Mouse (Mus musculus) midbrain, embryonic 16.5 days (tissue): ENCODE measurements around the gene Casc3. TPM values are rescaled to one million over a fixed set of nuclear protein-coding genes. Genes with fewer than 3 reads are reported as not detected.
A peak's percentile ranks its signal among the peaks of the same experiment; 100 is the strongest.
"Not testable (repeated sequence)": the region's sequence is repeated elsewhere in the genome, so short reads cannot be mapped to it uniquely, and the experiment has no call there.

Experiments used
- ATAC-seq: fragments of 200-750 bp; cut with Nextera tagmentation; 2 replicates; pipeline ENCODE4 v1.8.0; 2017; ENCODE audit warnings: moderate TSS enrichment
- H3K27ac ChIP-seq: fragments of 300-500 bp; sonication (generic); 2 replicates; pipeline ENCODE4 v1.5.1; 2014; ENCODE audit warnings: mild to moderate bottlenecking, low read length, mixed read lengths
- H3K27me3 ChIP-seq: fragments of 300-500 bp; sonication (generic); 2 replicates; pipeline ENCODE4 v1.6.1; 2014; ENCODE audit warnings: low read depth, low read length, mixed read lengths; ENCODE audit not compliant: control insufficient read depth, insufficient read depth
- H3K36me3 ChIP-seq: fragments of 300-500 bp; sonication (generic); 2 replicates; pipeline ENCODE4 v1.6.1; 2014; ENCODE audit warnings: mild to moderate bottlenecking, low read length, moderate library complexity, mixed read lengths; ENCODE audit not compliant: control insufficient read depth, insufficient read depth
- H3K4me1 ChIP-seq: fragments of 300-500 bp; sonication (generic); 2 replicates; pipeline ENCODE4 v1.6.1; 2014; ENCODE audit warnings: mild to moderate bottlenecking, low read length, mixed read lengths; ENCODE audit not compliant: control insufficient read depth, insufficient read depth
- H3K4me2 ChIP-seq: fragments of 300-500 bp; sonication (generic); 2 replicates; pipeline ENCODE4 v1.6.1; 2014; ENCODE audit warnings: mild to moderate bottlenecking, low read length, mixed read lengths
- H3K4me3 ChIP-seq: fragments of 300-500 bp; sonication (generic); 2 replicates; pipeline ENCODE4 v1.5.1; 2014; ENCODE audit warnings: low read depth, mild to moderate bottlenecking, low read length, moderate library complexity, mixed read lengths
- H3K9ac ChIP-seq: fragments of 300-500 bp; sonication (generic); 2 replicates; pipeline ENCODE4 v1.6.1; 2014; ENCODE audit warnings: low read depth, low read length, mixed read lengths
- H3K9me3 ChIP-seq: fragments of 300-500 bp; sonication (generic); replicated peaks from 2 replicates; pipeline ENCODE4 v1.6.1; 2014; ENCODE audit warnings: mild to moderate bottlenecking, low read length, mixed read lengths; ENCODE audit not compliant: control insufficient read depth, poor library complexity, severe bottlenecking
- WGBS: fragments of 180-500 bp; shearing (Covaris S2); extraction: QIAGEN DNeasy Blood & Tissue Kit; methylation state at CpG from one replicate; pipeline ENCODE4 v1.1.7; 2014; 5-methylcytosine and 5-hydroxymethylcytosine counted together
- polyA plus RNA-seq: library from polyadenylated mRNA; unstranded; fragments of >200 nt; fragmentation: Nextera tagmentation; extraction: Ambion mirVana; gene quantifications from 2 replicates; pipeline ENCODE4 v1.2.1, GENCODE M21; 2015

Gene Casc3
- polyA plus RNA-seq, 1 experiment from 2014 or later: 47.0 TPM

DNA sequence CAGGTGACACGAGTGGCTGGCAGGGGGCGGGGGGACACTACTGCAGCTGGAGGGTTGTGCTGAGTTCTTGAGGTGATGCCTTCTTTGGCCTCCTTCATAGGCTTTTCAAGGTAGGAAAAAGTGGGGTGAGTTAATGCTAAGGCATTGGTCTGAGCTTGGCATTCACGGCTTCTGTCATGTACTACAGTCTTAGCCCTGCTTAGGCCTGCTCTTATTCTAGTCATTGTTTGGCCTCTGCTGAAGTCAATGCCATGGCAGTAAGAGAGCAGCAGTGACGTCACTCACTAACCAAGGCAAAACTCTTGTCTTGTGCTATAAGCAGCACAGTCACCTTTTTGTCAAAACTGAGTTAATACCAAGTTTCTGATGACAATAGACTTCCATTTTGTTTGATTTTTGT, 6.8 kb upstream of the Casc3 start:
- Histone ChIP-seq H3K9ac (peak overlapping the region; percentile 100), H3K27me3 (no peaks in the 10 kb centered on the region), H3K4me1 (peaks cover 31% of the 10 kb centered on the region), H3K4me2 (peak overlapping the region; percentile 94), H3K9me3 (no peaks in the 10 kb centered on the region), H3K36me3 (peaks cover 15% of the 10 kb centered on the region), H3K4me3 (peak overlapping the region; percentile 98), H3K27ac (no peak overlapping the region)
- no peak for ATAC-seq
- WGBS: 35% methylated on average over 4 of the region's 4 CpGs

DNA sequence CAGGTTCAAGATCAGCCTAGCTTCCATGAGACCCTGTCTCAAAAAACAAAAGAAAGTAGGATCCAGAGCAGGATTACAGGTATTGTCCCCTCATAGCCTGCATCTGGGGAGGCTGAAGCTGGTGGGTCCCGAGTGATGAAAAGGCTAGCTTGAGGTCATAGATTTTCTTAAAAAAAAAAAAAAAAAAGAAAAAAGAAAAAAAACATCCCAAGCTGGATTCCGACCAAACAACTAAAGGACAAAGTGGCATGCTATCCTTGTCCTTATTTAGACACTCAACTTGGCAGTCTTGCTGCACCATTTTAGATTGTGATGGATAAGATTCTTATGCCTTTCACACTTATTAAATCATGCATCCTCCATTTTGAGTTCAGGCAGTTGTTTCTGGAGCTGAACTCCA, 3.7 kb downstream of the Casc3 start:
- peak overlapping the region; percentile 98 for H3K27ac ChIP-seq
- peak overlapping the region; percentile 30; the same call in 1 of the 2 replicates for H3K9ac ChIP-seq
- H3K4me3 ChIP-seq: no peak overlapping the region
- no peaks in the 10 kb centered on the region for H3K27me3 ChIP-seq
- peaks cover 24% of the 10 kb centered on the region for H3K4me1 ChIP-seq
- no peak for ATAC-seq
- 83% methylated on average over 2 of the region's 2 CpGs for WGBS
- H3K9me3 ChIP-seq: no peaks in the 10 kb centered on the region
- no peak overlapping the region; the same call in 1 of the 2 replicates for H3K4me2 ChIP-seq
- peaks cover 29% of the 10 kb centered on the region for H3K36me3 ChIP-seq

DNA sequence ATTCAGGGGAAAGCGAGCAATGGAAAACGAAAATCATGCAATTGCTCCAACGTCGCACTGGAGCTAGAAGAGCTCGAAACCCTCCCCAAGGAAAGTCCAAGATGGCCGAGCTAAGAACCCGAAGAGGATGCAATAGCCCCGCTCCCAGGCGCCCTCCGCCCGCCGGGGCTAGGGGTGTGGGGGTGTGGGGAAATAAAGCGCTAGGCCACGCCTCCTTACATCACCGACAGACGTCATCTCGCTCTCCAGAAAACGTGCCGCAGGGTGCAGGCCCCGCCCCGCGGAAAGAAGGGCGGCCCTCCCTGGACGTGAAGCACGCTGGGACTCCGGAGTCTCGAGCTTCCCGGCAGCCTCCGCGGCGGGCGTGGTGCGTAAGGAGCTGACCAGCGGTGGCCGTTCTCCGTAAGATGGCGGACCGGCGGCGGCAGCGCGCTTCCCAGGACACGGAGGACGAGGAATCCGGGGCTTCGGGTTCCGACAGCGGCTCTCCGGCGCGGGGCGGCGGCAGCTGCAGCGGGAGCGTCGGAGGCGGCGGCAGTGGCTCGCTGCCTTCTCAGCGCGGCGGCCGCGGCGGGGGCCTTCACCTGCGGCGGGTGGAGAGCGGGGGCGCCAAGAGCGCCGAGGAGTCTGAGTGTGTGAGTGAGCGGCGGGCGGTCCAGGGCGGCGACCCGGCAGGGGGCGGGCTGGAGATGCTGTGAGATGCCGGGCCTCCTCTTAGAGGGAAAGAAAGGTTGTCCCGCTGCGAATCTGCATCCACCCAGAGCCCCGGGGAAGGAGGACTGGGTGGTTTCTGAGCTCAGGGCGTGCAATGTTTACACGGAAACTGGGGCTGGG, 5.0 kb downstream of the Casc3 start:
- H3K9ac ChIP-seq: peak overlapping the region; percentile 98
- peak overlapping the region; percentile 98 for H3K27ac ChIP-seq
- H3K27me3 ChIP-seq: no peaks in the 10 kb centered on the region
- H3K4me1 ChIP-seq: peaks cover 24% of the 10 kb centered on the region
- WGBS: under 1% methylated on average over 81 of the region's 84 CpGs
- peak overlapping the region; percentile 75 for H3K4me3 ChIP-seq
- peak overlapping the region; percentile 90 for H3K4me2 ChIP-seq
- ATAC-seq: peak; percentile 96
- no peaks in the 10 kb centered on the region for H3K9me3 ChIP-seq
- H3K36me3 ChIP-seq: peaks cover 18% of the 10 kb centered on the region

DNA sequence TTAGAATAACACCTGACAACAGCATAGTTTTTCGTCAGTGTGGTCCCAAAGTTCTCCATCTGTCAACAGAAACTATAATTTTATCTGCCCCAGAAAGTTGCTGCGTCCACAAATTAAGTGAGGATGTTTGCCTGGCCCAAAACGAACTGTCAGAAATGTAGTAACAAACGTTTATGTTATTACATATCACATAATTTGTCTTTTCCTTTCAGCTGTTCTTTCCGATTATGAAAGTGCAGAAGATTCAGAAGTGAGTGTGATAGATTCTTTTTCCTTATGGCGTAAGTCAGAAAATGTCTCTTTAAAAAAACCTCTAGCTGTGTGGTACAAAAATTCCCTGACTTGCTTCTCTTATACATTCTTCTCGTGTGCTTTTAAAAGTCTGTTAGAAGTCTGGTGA, 6.0 kb downstream of the Casc3 start:
- no peaks in the 10 kb centered on the region for H3K9me3 ChIP-seq
- H3K36me3 ChIP-seq: peaks cover 9% of the 10 kb centered on the region
- no peak for ATAC-seq
- no peaks in the 10 kb centered on the region for H3K27me3 ChIP-seq
- H3K4me1 ChIP-seq: peaks cover 24% of the 10 kb centered on the region
- 77% methylated on average over 7 of the region's 7 CpGs for WGBS
- H3K27ac ChIP-seq: peak overlapping the region; percentile 98; the same call in 1 of the 2 replicates
- H3K9ac ChIP-seq: peak overlapping the region; percentile 98
- peak overlapping the region; percentile 90 for H3K4me2 ChIP-seq
- H3K4me3 ChIP-seq: peak overlapping the region; percentile 75

DNA sequence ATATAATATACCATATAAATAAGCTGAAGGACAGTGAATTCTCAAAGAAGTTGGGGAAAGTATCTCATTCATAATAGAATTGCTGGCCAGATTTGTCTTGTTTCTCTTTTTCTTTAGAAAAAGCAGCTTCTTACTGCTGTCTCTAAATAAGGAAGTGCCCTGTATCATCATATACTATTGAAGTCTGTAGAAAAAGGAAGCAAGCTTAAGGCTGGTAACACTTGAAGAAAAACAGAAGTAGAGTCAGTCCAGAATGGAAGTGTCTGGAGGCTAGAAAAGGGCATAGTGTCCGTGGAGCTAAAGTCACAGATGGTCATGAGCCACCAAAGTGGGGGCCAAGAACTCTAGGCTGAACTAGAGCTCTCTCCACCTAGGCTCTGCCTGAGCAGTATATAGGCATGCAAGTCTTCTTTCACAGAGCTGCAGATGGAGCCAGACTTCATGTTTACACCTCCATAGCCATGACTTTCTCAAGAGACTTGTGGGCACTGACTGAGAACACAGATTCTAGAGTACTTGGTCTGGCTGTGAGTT, 12.1 kb downstream of the Casc3 start:
- Histone ChIP-seq H3K27ac (no peak overlapping the region), H3K9ac (no peak overlapping the region), H3K4me1 (peaks cover 5% of the 10 kb centered on the region; the same call in 1 of the 2 replicates), H3K36me3 (peaks cover 18% of the 10 kb centered on the region), H3K4me2 (no peak overlapping the region), H3K9me3 (no peaks in the 10 kb centered on the region), H3K4me3 (no peak overlapping the region), H3K27me3 (no peaks in the 10 kb centered on the region)
- ATAC-seq: no peak
- 100% methylated on average over 1 of the region's 1 CpGs for WGBS

DNA sequence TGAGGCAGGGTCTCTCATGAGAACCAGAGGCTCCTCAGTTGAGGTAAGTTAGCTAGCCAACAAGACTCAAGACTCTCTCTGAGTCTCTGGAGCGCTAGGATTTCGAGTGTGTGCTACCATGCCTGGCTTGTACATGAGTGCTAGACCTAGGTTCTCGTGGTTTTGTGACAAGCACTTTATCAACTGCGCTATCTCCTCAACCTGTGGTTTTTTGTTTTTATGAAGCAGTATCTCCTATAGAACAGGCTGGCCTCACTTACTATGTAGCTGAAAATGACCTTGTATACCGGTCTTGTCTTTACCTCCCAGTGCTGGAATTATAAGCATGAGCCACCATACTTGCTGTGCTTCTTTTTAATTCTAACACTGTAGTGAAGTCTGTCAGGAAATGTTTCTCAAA, 16.3 kb downstream of the Casc3 start:
- Histone ChIP-seq H3K27me3 (no peaks in the 10 kb centered on the region), H3K4me1 (no peaks in the 10 kb centered on the region), H3K4me3 (no peak overlapping the region), H3K9me3 (no peaks in the 10 kb centered on the region), H3K4me2 (no peak overlapping the region), H3K9ac (no peak overlapping the region), H3K27ac (no peak overlapping the region), H3K36me3 (peaks cover 41% of the 10 kb centered on the region)
- 96% methylated on average over 5 of the region's 5 CpGs for WGBS
- ATAC-seq: no peak

DNA sequence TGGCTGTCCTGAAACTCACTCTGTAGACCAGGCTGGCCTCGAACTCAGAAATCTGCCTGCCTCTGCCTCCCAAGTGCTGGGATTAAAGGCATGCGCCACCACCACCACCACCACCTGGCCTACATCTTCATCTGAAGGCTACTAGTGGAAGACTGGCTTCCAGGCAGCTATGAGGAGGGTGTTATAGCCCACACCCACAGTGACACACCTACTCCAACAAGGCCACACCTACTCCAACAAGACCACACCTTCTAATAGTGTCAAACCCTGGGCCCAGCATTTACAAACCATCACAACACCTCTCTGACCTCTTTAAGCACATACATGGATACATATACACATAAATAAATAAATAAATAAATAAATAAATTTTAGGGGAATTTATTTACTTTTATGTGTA, 21.4 kb downstream of the Casc3 start:
- not testable (repeated sequence) for H3K9ac ChIP-seq, H3K4me2 ChIP-seq, H3K9me3 ChIP-seq, H3K4me1 ChIP-seq, H3K4me3 ChIP-seq, ATAC-seq, H3K27me3 ChIP-seq, H3K27ac ChIP-seq
- 93% methylated on average over 2 of the region's 2 CpGs for WGBS
- peaks cover 43% of the 10 kb centered on the region for H3K36me3 ChIP-seq

DNA sequence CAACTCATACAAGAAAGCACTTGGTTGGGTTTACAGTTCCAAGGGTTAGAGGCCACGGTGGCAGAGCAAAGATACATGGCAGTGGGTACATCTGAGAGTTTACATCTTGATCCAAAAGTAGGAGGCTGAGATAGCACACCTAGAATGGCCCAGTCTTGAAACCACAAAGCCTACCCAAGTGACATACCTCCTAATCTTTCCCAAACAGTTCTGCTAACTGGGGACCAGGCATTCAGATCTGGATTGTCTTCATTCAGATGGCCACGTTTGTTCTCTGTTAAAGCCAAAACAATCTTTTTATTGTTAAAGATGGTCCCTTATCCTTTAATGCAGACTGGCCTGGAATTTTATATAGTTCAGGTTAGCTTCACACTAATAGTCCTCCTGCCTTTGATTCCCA, 23.2 kb downstream of the Casc3 start:
- Histone ChIP-seq H3K36me3 (peaks cover 46% of the 10 kb centered on the region), H3K4me1 (no peaks in the 10 kb centered on the region), H3K27ac (no peak overlapping the region), H3K9ac (no peak overlapping the region), H3K27me3 (no peaks in the 10 kb centered on the region), H3K9me3 (no peaks in the 10 kb centered on the region), H3K4me2 (no peak overlapping the region), H3K4me3 (no peak overlapping the region)
- no peak for ATAC-seq
- 91% methylated on average over 2 of the region's 2 CpGs for WGBS

DNA sequence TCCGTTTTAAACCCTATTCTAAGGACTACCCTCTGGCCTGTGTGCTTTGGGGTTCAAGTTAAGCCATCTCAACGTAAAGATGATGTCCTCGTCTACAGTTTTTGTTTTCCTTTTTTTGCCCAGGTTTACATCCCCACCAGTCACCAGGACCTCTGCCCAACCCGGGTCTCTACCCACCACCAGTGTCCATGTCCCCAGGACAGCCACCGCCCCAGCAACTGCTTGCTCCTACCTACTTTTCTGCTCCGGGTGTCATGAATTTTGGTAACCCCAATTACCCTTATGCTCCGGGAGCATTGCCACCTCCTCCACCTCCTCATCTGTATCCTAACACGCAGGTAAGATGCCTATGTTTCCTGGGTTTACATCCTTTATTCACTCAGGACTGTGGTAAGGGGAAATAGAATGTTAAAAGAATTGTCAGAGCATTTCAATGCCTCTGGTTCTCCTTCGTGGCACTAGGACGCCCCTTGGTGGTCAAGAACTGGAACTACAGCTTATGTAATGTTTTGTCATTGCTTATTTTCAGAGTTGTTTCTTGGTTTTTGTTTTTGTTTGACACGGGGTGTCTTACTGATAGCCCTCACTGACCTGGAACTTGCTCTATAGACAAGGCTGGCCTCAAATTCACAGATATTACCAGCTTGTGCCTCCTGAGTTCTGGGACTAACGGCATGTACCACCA, 24.5 kb downstream of the Casc3 start:
- H3K27ac ChIP-seq: no peak overlapping the region
- H3K27me3 ChIP-seq: no peaks in the 10 kb centered on the region
- H3K4me3 ChIP-seq: no peak overlapping the region
- no peaks in the 10 kb centered on the region for H3K4me1 ChIP-seq
- H3K4me2 ChIP-seq: no peak overlapping the region
- no peak overlapping the region for H3K9ac ChIP-seq
- ATAC-seq: no peak
- H3K36me3 ChIP-seq: peaks cover 47% of the 10 kb centered on the region
- 69% methylated on average over 12 of the region's 12 CpGs for WGBS
- no peaks in the 10 kb centered on the region for H3K9me3 ChIP-seq
